Mouse (Mus musculus) midbrain, embryonic 16.5 days (tissue): ENCODE measurements around the gene Eps8. TPM values are rescaled to one million over a fixed set of nuclear protein-coding genes. Genes with fewer than 3 reads are reported as not detected.

Source experiments
- ATAC-seq: fragments of 200-750 bp; cut with Nextera tagmentation; 2 replicates; pipeline ENCODE4 v1.8.0; 2017; ENCODE audit warnings: moderate TSS enrichment
- H3K27ac ChIP-seq: fragments of 300-500 bp; sonication (generic); 2 replicates; pipeline ENCODE4 v1.5.1; 2014; ENCODE audit warnings: mild to moderate bottlenecking, low read length, mixed read lengths
- H3K27me3 ChIP-seq: fragments of 300-500 bp; sonication (generic); 2 replicates; pipeline ENCODE4 v1.6.1; 2014; ENCODE audit warnings: low read depth, low read length, mixed read lengths; ENCODE audit not compliant: control insufficient read depth, insufficient read depth
- H3K36me3 ChIP-seq: fragments of 300-500 bp; sonication (generic); 2 replicates; pipeline ENCODE4 v1.6.1; 2014; ENCODE audit warnings: mild to moderate bottlenecking, low read length, moderate library complexity, mixed read lengths; ENCODE audit not compliant: control insufficient read depth, insufficient read depth
- H3K4me1 ChIP-seq: fragments of 300-500 bp; sonication (generic); 2 replicates; pipeline ENCODE4 v1.6.1; 2014; ENCODE audit warnings: mild to moderate bottlenecking, low read length, mixed read lengths; ENCODE audit not compliant: control insufficient read depth, insufficient read depth
- H3K4me2 ChIP-seq: fragments of 300-500 bp; sonication (generic); 2 replicates; pipeline ENCODE4 v1.6.1; 2014; ENCODE audit warnings: mild to moderate bottlenecking, low read length, mixed read lengths
- H3K4me3 ChIP-seq: fragments of 300-500 bp; sonication (generic); 2 replicates; pipeline ENCODE4 v1.5.1; 2014; ENCODE audit warnings: low read depth, mild to moderate bottlenecking, low read length, moderate library complexity, mixed read lengths
- H3K9ac ChIP-seq: fragments of 300-500 bp; sonication (generic); 2 replicates; pipeline ENCODE4 v1.6.1; 2014; ENCODE audit warnings: low read depth, low read length, mixed read lengths
- H3K9me3 ChIP-seq: fragments of 300-500 bp; sonication (generic); replicated peaks from 2 replicates; pipeline ENCODE4 v1.6.1; 2014; ENCODE audit warnings: mild to moderate bottlenecking, low read length, mixed read lengths; ENCODE audit not compliant: control insufficient read depth, poor library complexity, severe bottlenecking
- WGBS: fragments of 180-500 bp; shearing (Covaris S2); extraction: QIAGEN DNeasy Blood & Tissue Kit; methylation state at CpG from one replicate; pipeline ENCODE4 v1.1.7; 2014; 5-methylcytosine and 5-hydroxymethylcytosine counted together
- polyA plus RNA-seq: library from polyadenylated mRNA; unstranded; fragments of >200 nt; fragmentation: Nextera tagmentation; extraction: Ambion mirVana; gene quantifications from 2 replicates; pipeline ENCODE4 v1.2.1, GENCODE M21; 2015

Gene Eps8
- polyA plus RNA-seq, 1 experiment from 2014 or later: 26.4 TPM

- H3K9ac ChIP-seq: no peak overlapping the region
- no peaks in the 10 kb centered on the region for H3K4me1 ChIP-seq
- H3K27ac ChIP-seq: no peak overlapping the region
- H3K36me3 ChIP-seq: no peaks in the 10 kb centered on the region
- WGBS: 39% methylated on average over 4 of the region's 4 CpGs
- H3K9me3 ChIP-seq: no peaks in the 10 kb centered on the region
- no peak overlapping the region for H3K4me3 ChIP-seq
- no peak overlapping the region for H3K4me2 ChIP-seq
- H3K27me3 ChIP-seq: no peaks in the 10 kb centered on the region
- ATAC-seq: no peak
Measured at GRCm38 (mm10) chr6:137613903-137614302, 40.8 kb downstream of the Eps8 start.

GRCm38 (mm10) chr6:137612071-137612547 lies 42.6 kb downstream of the Eps8 start:
- ATAC-seq: no peak
- Histone ChIP-seq H3K4me3 (no peak overlapping the region), H3K27ac (no peak overlapping the region), H3K4me2 (no peak overlapping the region), H3K9ac (no peak overlapping the region), H3K9me3 (no peaks in the 10 kb centered on the region), H3K36me3 (no peaks in the 10 kb centered on the region), H3K27me3 (no peaks in the 10 kb centered on the region), H3K4me1 (no peaks in the 10 kb centered on the region)
- 64% methylated on average over 2 of the region's 2 CpGs for WGBS

- H3K9me3 ChIP-seq: no peaks in the 10 kb centered on the region
- H3K4me2 ChIP-seq: no peak overlapping the region
- no peak overlapping the region for H3K27ac ChIP-seq
- no peaks in the 10 kb centered on the region for H3K27me3 ChIP-seq
- WGBS: 86% methylated on average over 17 of the region's 17 CpGs
- H3K4me1 ChIP-seq: no peaks in the 10 kb centered on the region
- no peaks in the 10 kb centered on the region for H3K36me3 ChIP-seq
- H3K4me3 ChIP-seq: no peak overlapping the region
- no peak overlapping the region for H3K9ac ChIP-seq
- no peak for ATAC-seq
Measured at GRCm38 (mm10) chr6:137608160-137608930, 46.3 kb downstream of the Eps8 start.

- Histone ChIP-seq H3K36me3 (no peaks in the 10 kb centered on the region), H3K27me3 (no peaks in the 10 kb centered on the region), H3K4me2 (no peak overlapping the region), H3K4me1 (no peaks in the 10 kb centered on the region), H3K9ac (no peak overlapping the region), H3K9me3 (no peaks in the 10 kb centered on the region), H3K4me3 (no peak overlapping the region), H3K27ac (no peak overlapping the region)
- 92% methylated on average over 7 of the region's 7 CpGs for WGBS
- no peak for ATAC-seq
Measured at GRCm38 (mm10) chr6:137606541-137606940, 48.1 kb downstream of the Eps8 start.

GRCm38 (mm10) chr6:137604417-137605248 lies 50.0 kb downstream of the Eps8 start:
- Histone ChIP-seq H3K9ac (no peak overlapping the region), H3K4me2 (no peak overlapping the region), H3K4me1 (no peaks in the 10 kb centered on the region), H3K4me3 (no peak overlapping the region), H3K27me3 (no peaks in the 10 kb centered on the region), H3K9me3 (no peaks in the 10 kb centered on the region), H3K36me3 (no peaks in the 10 kb centered on the region), H3K27ac (no peak overlapping the region)
- no peak for ATAC-seq
- WGBS: 76% methylated on average over 4 of the region's 4 CpGs

- WGBS: 17% methylated on average over 7 of the region's 7 CpGs
- H3K4me1 ChIP-seq: no peaks in the 10 kb centered on the region
Measured at GRCm38 (mm10) chr6:137598306-137598705, 56.4 kb downstream of the Eps8 start.

GRCm38 (mm10) chr6:137597442-137598058 lies 57.1 kb downstream of the Eps8 start:
- 90% methylated on average over 8 of the region's 8 CpGs for WGBS
- Histone ChIP-seq H3K27me3 (no peaks in the 10 kb centered on the region), H3K9ac (no peak overlapping the region), H3K4me1 (no peaks in the 10 kb centered on the region), H3K4me2 (no peak overlapping the region), H3K27ac (no peak overlapping the region), H3K9me3 (no peaks in the 10 kb centered on the region), H3K4me3 (no peak overlapping the region), H3K36me3 (no peaks in the 10 kb centered on the region)
- ATAC-seq: no peak

More at GRCm38 (mm10) chr6:137598306-137598705, 56.4 kb downstream of the Eps8 start:
- Histone ChIP-seq H3K27me3 (no peaks in the 10 kb centered on the region), H3K36me3 (no peaks in the 10 kb centered on the region), H3K9ac (no peak overlapping the region), H3K27ac (no peak overlapping the region), H3K4me2 (no peak overlapping the region), H3K4me3 (no peak overlapping the region), H3K9me3 (no peaks in the 10 kb centered on the region)
- no peak for ATAC-seq

GRCm38 (mm10) chr6:137592582-137592981 lies 62.1 kb downstream of the Eps8 start:
- H3K4me1 ChIP-seq: no peaks in the 10 kb centered on the region
- no peak for ATAC-seq
- H3K4me3 ChIP-seq: no peak overlapping the region
- no peak overlapping the region for H3K27ac ChIP-seq
- no peaks in the 10 kb centered on the region for H3K9me3 ChIP-seq
- no peak overlapping the region for H3K9ac ChIP-seq
- 93% methylated on average over 10 of the region's 10 CpGs for WGBS
- no peaks in the 10 kb centered on the region for H3K36me3 ChIP-seq
- H3K27me3 ChIP-seq: no peaks in the 10 kb centered on the region
- H3K4me2 ChIP-seq: no peak overlapping the region
